Mouse (Mus musculus) lung, postnatal 0 days (tissue): Measurements from ENCODE around the gene Vav3. TPM values are rescaled to one million over a fixed set of nuclear protein-coding genes. Genes with fewer than 3 reads are reported as not detected.
A peak's percentile ranks its signal among the peaks of the same experiment; 100 is the strongest.

ENCODE experiments used
- ATAC-seq: fragments of 200-750 bp; cut with Nextera tagmentation; 2 replicates; pipeline ENCODE4 v1.8.0; 2017; ENCODE audit warnings: moderate library complexity
- DNase-seq: peaks from one replicate; pipeline ENCODE4 v3.0.0-alpha.2; 2016; ENCODE audit warnings: low spot score
- H3K27ac ChIP-seq: fragments of 300-500 bp; sonication (generic); 2 replicates; pipeline ENCODE4 v1.5.1; 2014; ENCODE audit warnings: antibody characterized with exemption, mild to moderate bottlenecking, low read length, mixed read lengths
- H3K27me3 ChIP-seq: fragments of 300-500 bp; sonication (generic); replicated peaks from 2 replicates; pipeline ENCODE4 v1.6.1; 2014; ENCODE audit warnings: low read length, mixed read lengths; ENCODE audit not compliant: insufficient read depth
- H3K36me3 ChIP-seq: fragments of 300-500 bp; sonication (generic); 2 replicates; pipeline ENCODE4 v1.6.1; 2014; ENCODE audit warnings: low read length, mixed read lengths; ENCODE audit not compliant: insufficient read depth
- H3K4me1 ChIP-seq: fragments of 300-500 bp; sonication (generic); 2 replicates; pipeline ENCODE4 v1.6.1; 2014; ENCODE audit warnings: antibody characterized with exemption, low read depth, low read length, mixed read lengths; ENCODE audit not compliant: insufficient read depth
- H3K4me2 ChIP-seq: fragments of 300-500 bp; sonication (generic); replicated peaks from 2 replicates; pipeline ENCODE4 v1.6.1; 2014; ENCODE audit warnings: low read depth, mild to moderate bottlenecking, low read length, moderate library complexity, mixed read lengths
- H3K4me3 ChIP-seq: fragments of 300-500 bp; sonication (generic); 2 replicates; pipeline ENCODE4 v1.5.1; 2014; ENCODE audit warnings: low read depth, low read length
- H3K9ac ChIP-seq: fragments of 300-500 bp; sonication (generic); replicated peaks from 2 replicates; pipeline ENCODE4 v1.6.1; 2014; ENCODE audit warnings: low read depth, mild to moderate bottlenecking
- H3K9me3 ChIP-seq: fragments of 300-500 bp; sonication (generic); 2 replicates; pipeline ENCODE4 v1.6.1; 2016; ENCODE audit warnings: low read length, mixed read lengths
- CTCF ChIP-seq: IDR thresholded peaks from 2 replicates; pipeline ENCODE4 v1.5.1; 2016; ENCODE audit warnings: antibody characterized with exemption, mild to moderate bottlenecking
- EP300 ChIP-seq: IDR thresholded peaks from 2 replicates; pipeline ENCODE4 v1.6.1; 2016; ENCODE audit warnings: antibody characterized with exemption, mild to moderate bottlenecking, control low read depth
- WGBS: fragments of 180-500 bp; shearing (Covaris S2); extraction: QIAGEN DNeasy Blood & Tissue Kit; methylation state at CpG from one replicate; pipeline ENCODE4 v1.1.7; 2014; 5-methylcytosine and 5-hydroxymethylcytosine counted together
- polyA plus RNA-seq: library from polyadenylated mRNA; unstranded; fragments of >200 nt; fragmentation: Nextera tagmentation; extraction: Ambion mirVana; gene quantifications from 2 replicates; pipeline ENCODE4 v1.2.1, GENCODE M21; 2015

Gene Vav3
- polyA plus RNA-seq, 1 experiment from 2014 or later: 11.9 TPM

DNA sequence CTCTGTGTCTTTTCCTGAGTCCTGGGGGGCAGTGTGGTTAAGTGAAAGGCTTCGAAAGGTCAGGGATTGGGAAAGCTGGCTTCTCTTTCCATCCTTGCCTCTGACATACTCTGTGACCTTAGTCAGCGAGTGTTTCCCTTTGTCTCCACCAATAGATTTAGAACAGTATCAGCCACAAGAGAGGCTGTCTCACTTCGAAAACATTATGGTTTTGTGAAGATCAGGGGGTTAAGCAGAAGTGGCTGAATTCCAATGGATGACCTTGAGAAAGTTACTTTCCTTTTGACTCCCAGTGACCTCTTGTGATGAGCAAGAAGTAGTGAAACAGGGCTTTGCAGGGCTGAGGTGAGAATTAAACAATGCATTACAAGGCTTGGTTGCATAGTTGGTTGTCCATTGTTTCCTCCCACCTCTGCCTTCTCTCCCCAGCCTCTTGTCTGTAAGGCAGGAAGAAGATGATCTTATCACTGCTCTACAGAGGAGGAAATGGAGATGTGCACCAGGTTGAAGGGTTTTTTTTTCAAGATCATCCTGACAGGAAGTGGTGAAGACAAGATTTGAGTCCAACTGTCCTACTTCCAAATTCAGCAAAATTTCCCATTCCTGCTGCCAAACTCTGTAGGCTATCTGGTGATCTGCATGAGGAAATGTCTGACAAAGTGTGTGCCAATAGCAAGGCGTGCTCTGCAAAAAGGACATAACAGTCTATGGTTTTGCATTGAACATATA is 11.7 kb downstream of the Vav3 start:
- Histone ChIP-seq H3K4me1 (no peaks in the 10 kb centered on the region), H3K27me3 (no peaks in the 10 kb centered on the region), H3K9ac (no peak overlapping the region), H3K36me3 (no peaks in the 10 kb centered on the region), H3K4me3 (no peak overlapping the region), H3K9me3 (no peaks in the 10 kb centered on the region), H3K4me2 (no peak overlapping the region), H3K27ac (no peak overlapping the region)
- peak; percentile 30; the same call in 1 of the 2 replicates for ATAC-seq
- peak; percentile 52 for DNase-seq
- WGBS: 60% methylated on average over 4 of the region's 4 CpGs
- TF ChIP-seq EP300 (peak; percentile 43; the same call in 1 of the 2 replicates), CTCF (no peak)

DNA sequence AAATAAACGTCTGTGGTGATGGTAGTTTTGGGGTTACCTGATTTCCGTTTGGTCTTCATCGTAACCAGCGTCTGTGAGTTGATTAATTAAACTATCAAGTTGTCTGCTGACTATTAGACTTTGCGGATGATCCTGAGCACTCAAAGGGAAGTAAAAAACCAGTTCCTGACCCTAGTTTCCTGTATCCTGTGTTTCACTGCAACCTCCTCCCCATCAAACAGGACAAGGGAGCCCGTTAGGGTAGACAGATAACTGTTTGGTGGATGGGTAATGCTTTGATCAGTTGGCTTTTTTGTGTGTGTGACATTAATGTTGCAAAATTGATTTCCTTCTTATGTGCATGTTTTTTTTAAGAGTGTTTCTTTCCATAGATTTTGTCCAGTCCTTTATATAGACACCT is 12.2 kb downstream of the Vav3 start:
- no peak overlapping the region for H3K9ac ChIP-seq
- no peak for DNase-seq

DNA sequence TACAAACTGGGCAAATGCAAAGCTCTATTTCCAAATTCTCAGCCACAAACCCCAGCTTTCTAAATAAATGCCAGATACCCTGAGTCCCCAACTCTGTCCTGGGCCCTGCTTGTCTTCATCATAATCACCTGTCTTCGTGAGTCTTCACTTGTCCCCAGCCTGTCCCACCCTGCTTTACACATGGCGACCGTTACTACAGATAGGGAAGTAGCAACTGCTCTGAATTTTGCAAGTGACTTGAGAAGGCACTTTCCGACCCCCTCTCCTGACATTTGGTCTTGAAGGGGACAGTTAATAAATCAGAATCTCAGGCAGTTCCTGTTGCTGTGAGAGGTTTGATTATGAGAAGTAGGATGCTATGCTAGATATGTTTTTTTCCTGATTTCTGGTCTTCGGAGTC is 13.4 kb downstream of the Vav3 start:
- H3K4me2 ChIP-seq: no peak overlapping the region
- DNase-seq: no peak
- H3K4me1 ChIP-seq: no peaks in the 10 kb centered on the region
- H3K4me3 ChIP-seq: no peak overlapping the region
- H3K36me3 ChIP-seq: no peaks in the 10 kb centered on the region
- H3K27me3 ChIP-seq: no peaks in the 10 kb centered on the region
- 81% methylated on average over 5 of the region's 5 CpGs for WGBS
- no peak overlapping the region for H3K27ac ChIP-seq
- ATAC-seq: no peak
- H3K9ac ChIP-seq: no peak overlapping the region
- TF ChIP-seq EP300 (no peak), CTCF (no peak)
- H3K9me3 ChIP-seq: no peaks in the 10 kb centered on the region

More for the DNA sequence above, 12.2 kb downstream of the Vav3 start:
- no peak for ATAC-seq
- Histone ChIP-seq H3K27me3 (no peaks in the 10 kb centered on the region), H3K36me3 (no peaks in the 10 kb centered on the region), H3K9me3 (no peaks in the 10 kb centered on the region), H3K4me1 (no peaks in the 10 kb centered on the region), H3K4me3 (no peak overlapping the region), H3K4me2 (no peak overlapping the region), H3K27ac (no peak overlapping the region)
- 52% methylated on average over 6 of the region's 6 CpGs for WGBS
- no peak for TF ChIP-seq CTCF
- 0 out of 2 replicates have a peak, but pooled peaks have one; percentile 5 for TF ChIP-seq EP300

- no peak for TF ChIP-seq CTCF
- no peak for TF ChIP-seq EP300
- ATAC-seq (no peak), DNase-seq (no peak)
- Histone ChIP-seq H3K4me2 (no peak overlapping the region), H3K27me3 (no peaks in the 10 kb centered on the region), H3K9ac (no peak overlapping the region), H3K4me3 (no peak overlapping the region), H3K4me1 (no peaks in the 10 kb centered on the region), H3K36me3 (no peaks in the 10 kb centered on the region), H3K9me3 (no peaks in the 10 kb centered on the region), H3K27ac (no peak overlapping the region)
- WGBS: 40% methylated on average over 5 of the region's 5 CpGs
These were observed 14.7 kb downstream of the Vav3 start for GRCm38 (mm10) chr3:109355158-109355557.

DNA sequence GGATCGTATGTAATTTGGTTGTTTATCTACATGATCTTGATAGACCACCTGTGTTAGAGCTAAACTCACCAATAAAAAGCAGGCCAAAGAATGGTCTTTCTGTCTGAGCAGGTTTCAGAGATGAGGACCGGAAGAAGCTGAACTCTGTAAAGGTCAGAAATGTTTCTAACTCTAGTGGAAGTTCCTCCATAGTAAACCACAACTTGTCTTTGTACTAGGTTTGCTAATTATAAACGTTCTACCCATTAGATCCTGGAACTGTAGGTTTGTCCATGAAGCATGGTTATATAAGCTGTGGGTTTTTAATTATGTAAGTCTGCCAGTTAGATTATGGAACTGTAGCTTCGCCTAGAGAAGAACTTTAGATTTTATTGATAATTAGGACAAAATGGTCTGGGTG is 20.3 kb downstream of the Vav3 start:
- no peak for DNase-seq

DNA sequence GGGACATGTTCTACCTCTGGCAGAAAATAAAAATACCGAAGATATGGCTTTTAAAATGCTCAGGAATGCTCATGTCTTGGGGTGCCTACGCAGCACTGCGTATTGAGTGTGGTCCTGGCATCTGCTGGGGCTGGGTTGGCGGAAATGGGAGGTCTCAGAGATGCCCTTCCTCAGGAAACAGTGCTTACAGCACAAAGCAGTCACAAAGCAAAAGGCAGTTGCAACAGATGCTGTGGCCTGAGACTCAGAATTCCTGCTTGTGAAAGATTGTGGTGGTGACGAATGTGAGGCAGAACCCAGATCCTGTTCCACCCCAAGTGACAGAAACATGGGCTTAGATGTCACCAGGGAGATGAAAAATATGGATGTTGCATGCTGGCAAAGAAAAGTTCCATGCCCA is 21.4 kb downstream of the Vav3 start:
- Histone ChIP-seq H3K36me3 (no peaks in the 10 kb centered on the region), H3K4me2 (no peak overlapping the region), H3K4me3 (no peak overlapping the region), H3K9ac (no peak overlapping the region), H3K27ac (no peak overlapping the region), H3K9me3 (no peaks in the 10 kb centered on the region), H3K4me1 (no peaks in the 10 kb centered on the region), H3K27me3 (no peaks in the 10 kb centered on the region)
- ATAC-seq (peak; percentile 70), DNase-seq (peak; percentile 61)
- 56% methylated on average over 5 of the region's 5 CpGs for WGBS
- TF ChIP-seq CTCF (no peak), EP300 (peak; percentile 64)

More for the DNA sequence above, 20.3 kb downstream of the Vav3 start:
- Histone ChIP-seq H3K36me3 (no peaks in the 10 kb centered on the region), H3K9me3 (no peaks in the 10 kb centered on the region), H3K27ac (peak overlapping the region; percentile 35; the same call in 1 of the 2 replicates), H3K4me2 (no peak overlapping the region), H3K9ac (no peak overlapping the region), H3K27me3 (no peaks in the 10 kb centered on the region), H3K4me3 (no peak overlapping the region), H3K4me1 (no peaks in the 10 kb centered on the region)
- WGBS: 66% methylated on average over 4 of the region's 4 CpGs
- ATAC-seq: no peak
- no peak for TF ChIP-seq EP300
- TF ChIP-seq CTCF: no peak
